Mouse (Mus musculus) neural tube, embryonic 15.5 days (tissue): ENCODE measurements around the gene Nenf. TPM values are rescaled to one million over a fixed set of nuclear protein-coding genes. Genes with fewer than 3 reads are reported as not detected.

Experiments
- ATAC-seq: fragments of 200-750 bp; cut with Nextera tagmentation; 2 replicates; pipeline ENCODE4 v1.8.0; 2017; ENCODE audit warnings: mild to moderate bottlenecking, moderate TSS enrichment, moderate library complexity; ENCODE audit not compliant: low FRiP score
- H3K27ac ChIP-seq: fragments of 300-500 bp; sonication (generic); replicated peaks from 2 replicates; pipeline ENCODE4 v1.5.1; 2015; ENCODE audit warnings: mild to moderate bottlenecking, inconsistent platforms
- H3K27me3 ChIP-seq: fragments of 300-500 bp; sonication (generic); replicated peaks from 2 replicates; pipeline ENCODE4 v1.6.1; 2015; ENCODE audit warnings: inconsistent platforms
- H3K36me3 ChIP-seq: fragments of 300-500 bp; sonication (generic); 2 replicates; pipeline ENCODE4 v1.6.1; 2015; ENCODE audit warnings: inconsistent platforms
- H3K4me1 ChIP-seq: fragments of 300-500 bp; sonication (generic); 2 replicates; pipeline ENCODE4 v1.6.1; 2015; ENCODE audit warnings: inconsistent platforms
- H3K4me2 ChIP-seq: fragments of 300-500 bp; sonication (generic); 2 replicates; pipeline ENCODE4 v1.6.1; 2015; ENCODE audit warnings: inconsistent platforms, mild to moderate bottlenecking, moderate library complexity
- H3K4me3 ChIP-seq: fragments of 300-500 bp; sonication (generic); replicated peaks from 2 replicates; pipeline ENCODE4 v1.5.1; 2015; ENCODE audit warnings: mild to moderate bottlenecking, inconsistent platforms
- H3K9ac ChIP-seq: fragments of 300-500 bp; sonication (generic); replicated peaks from 2 replicates; pipeline ENCODE4 v1.6.1; 2015; ENCODE audit warnings: mild to moderate bottlenecking, inconsistent platforms
- H3K9me3 ChIP-seq: fragments of 300-500 bp; sonication (generic); replicated peaks from 2 replicates; pipeline ENCODE4 v1.6.1; 2016; ENCODE audit warnings: inconsistent platforms
- WGBS: fragments of 180-500 bp; shearing (Covaris S2); methylation state at CpG from one replicate; pipeline ENCODE4 v1.1.7; 2015; ENCODE audit warnings: mixed read lengths; 5-methylcytosine and 5-hydroxymethylcytosine counted together
- polyA plus RNA-seq: library from polyadenylated mRNA; unstranded; fragments of >200 nt; fragmentation: Nextera tagmentation; extraction: Ambion mirVana; gene quantifications from 2 replicates; pipeline ENCODE4 v1.2.1, GENCODE M21; 2015

Nenf gene
- polyA plus RNA-seq, 1 experiment from 2014 or later = 158 TPM

GRCm38 (mm10) chr1:191298304-191298703, 19.7 kb downstream of the Nenf start:
- Histone ChIP-seq H3K27ac (no peak overlapping the region), H3K4me3 (no peak overlapping the region), H3K36me3 (no peaks in the 10 kb centered on the region), H3K9ac (no peak overlapping the region), H3K4me2 (no peak overlapping the region), H3K4me1 (no peaks in the 10 kb centered on the region), H3K27me3 (no peaks in the 10 kb centered on the region), H3K9me3 (no peaks in the 10 kb centered on the region)
- ATAC-seq = no peak
- 87% methylated on average over 4 of the region's 4 CpGs for WGBS

GRCm38 (mm10) chr1:191296445-191296844, 21.5 kb downstream of the Nenf start:
- ATAC-seq = no peak
- peak overlapping the region; percentile 56 for H3K27ac ChIP-seq
- H3K4me3 ChIP-seq = no peak overlapping the region
- no peaks in the 10 kb centered on the region for H3K9me3 ChIP-seq
- peaks cover 3% of the 10 kb centered on the region; the same call in 1 of the 2 replicates for H3K4me1 ChIP-seq
- WGBS = 68% methylated on average over 5 of the region's 5 CpGs
- no peaks in the 10 kb centered on the region for H3K36me3 ChIP-seq
- no peak overlapping the region for H3K4me2 ChIP-seq
- H3K27me3 ChIP-seq = no peaks in the 10 kb centered on the region
- no peak overlapping the region for H3K9ac ChIP-seq

DNA sequence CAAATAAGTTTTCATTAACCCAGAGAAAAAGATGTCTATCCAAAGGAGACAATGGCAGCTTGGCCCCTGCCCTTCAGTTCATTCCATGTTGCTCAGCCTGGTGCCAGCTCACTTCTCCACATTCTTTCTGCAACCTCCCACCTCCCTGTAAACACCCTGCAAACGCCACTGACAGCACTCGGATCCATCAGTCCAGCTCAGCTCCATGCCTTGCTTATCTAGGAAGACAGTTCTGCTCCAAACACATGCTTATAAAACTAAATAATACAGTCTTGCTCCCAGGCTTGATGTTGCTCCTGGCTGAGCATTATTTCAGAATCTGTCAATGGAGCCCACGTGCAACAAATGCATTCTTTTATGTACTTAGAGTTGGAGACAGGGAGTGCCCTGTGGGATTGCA, 22.2 kb downstream of the Nenf start:
- no peak for ATAC-seq
- no peaks in the 10 kb centered on the region for H3K27me3 ChIP-seq
- H3K4me3 ChIP-seq = no peak overlapping the region
- H3K4me2 ChIP-seq = no peak overlapping the region
- no peaks in the 10 kb centered on the region for H3K9me3 ChIP-seq
- H3K27ac ChIP-seq = no peak overlapping the region
- H3K9ac ChIP-seq = no peak overlapping the region
- H3K36me3 ChIP-seq = no peaks in the 10 kb centered on the region
- peaks cover 3% of the 10 kb centered on the region; the same call in 1 of the 2 replicates for H3K4me1 ChIP-seq
- 52% methylated on average over 3 of the region's 3 CpGs for WGBS

DNA sequence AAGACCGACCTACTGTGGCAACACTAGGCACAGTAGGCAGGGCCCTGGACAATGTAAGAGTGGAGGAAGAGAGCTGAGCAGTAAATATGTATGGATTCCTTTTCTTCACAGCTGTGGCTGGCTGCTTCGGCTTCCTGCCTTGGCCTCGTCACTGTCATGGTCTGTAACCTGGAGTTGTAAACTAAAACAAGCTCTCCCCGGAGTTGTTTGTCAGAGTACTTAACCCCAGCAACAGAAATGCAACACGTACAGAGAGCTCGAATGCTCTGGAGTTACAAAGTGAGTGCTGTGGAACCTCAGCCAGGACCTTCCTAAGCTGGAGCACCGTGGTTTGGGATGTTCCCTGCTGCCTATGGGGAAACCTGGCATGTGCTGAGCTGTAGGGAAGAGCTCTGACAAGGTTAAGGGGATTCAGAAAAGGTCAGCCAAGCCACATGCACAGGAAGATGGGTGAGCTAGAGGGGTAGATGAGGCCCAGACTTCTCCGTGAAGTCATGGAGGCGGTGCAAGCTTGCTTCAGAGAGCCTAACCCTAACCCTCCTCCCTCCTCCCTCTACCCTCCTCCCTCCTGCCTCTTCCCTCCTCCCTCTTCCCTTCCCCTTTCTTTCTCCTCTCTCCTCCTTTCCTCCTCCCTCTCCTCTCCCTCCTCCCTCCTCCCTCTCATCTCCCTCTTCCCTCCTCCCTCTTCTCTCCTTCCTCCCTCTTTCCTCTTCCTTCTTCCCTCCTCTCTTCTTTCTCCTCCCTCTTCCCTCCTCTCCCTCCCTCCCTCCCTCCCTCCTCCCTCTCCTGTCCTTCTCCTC, 23.8 kb downstream of the Nenf start:
- Histone ChIP-seq H3K4me1 (peaks cover 3% of the 10 kb centered on the region; the same call in 1 of the 2 replicates), H3K4me3 (no peak overlapping the region), H3K9me3 (no peaks in the 10 kb centered on the region), H3K27ac (no peak overlapping the region), H3K4me2 (no peak overlapping the region), H3K36me3 (no peaks in the 10 kb centered on the region), H3K27me3 (no peaks in the 10 kb centered on the region), H3K9ac (no peak overlapping the region)
- WGBS = 63% methylated on average over 9 of the region's 9 CpGs
- no peak for ATAC-seq

- 89% methylated on average over 2 of the region's 2 CpGs for WGBS
- no peak for ATAC-seq
These were observed 24.9 kb downstream of the Nenf start for GRCm38 (mm10) chr1:191293051-191293450.

DNA sequence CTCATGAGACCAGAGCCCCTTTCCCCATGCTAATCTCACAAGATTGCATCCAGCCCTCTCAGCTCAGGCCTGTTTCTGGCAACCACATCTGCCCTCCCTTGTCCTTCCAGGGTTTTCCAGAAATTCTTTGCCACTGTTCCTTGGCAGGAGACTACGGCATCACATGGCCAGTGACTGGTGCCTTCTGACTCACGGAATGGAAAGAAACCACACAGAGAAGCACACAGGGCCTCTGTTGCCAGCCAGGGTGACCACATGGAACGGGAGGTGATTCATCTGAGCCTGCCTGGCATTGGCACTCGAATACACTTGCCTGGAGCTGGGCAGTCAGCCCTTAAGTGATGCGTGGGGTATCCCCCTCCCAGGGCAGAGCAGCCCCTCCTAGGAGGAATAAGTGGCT, 25.6 kb downstream of the Nenf start:
- no peaks in the 10 kb centered on the region for H3K36me3 ChIP-seq
- ATAC-seq = peak; percentile 74
- H3K27ac ChIP-seq = no peak overlapping the region
- no peak overlapping the region for H3K4me2 ChIP-seq
- 64% methylated on average over 5 of the region's 5 CpGs for WGBS
- H3K9ac ChIP-seq = no peak overlapping the region
- no peak overlapping the region for H3K4me3 ChIP-seq
- no peaks in the 10 kb centered on the region for H3K9me3 ChIP-seq
- H3K4me1 ChIP-seq = peaks cover 3% of the 10 kb centered on the region; the same call in 1 of the 2 replicates
- H3K27me3 ChIP-seq = no peaks in the 10 kb centered on the region

More at GRCm38 (mm10) chr1:191293051-191293450, 24.9 kb downstream of the Nenf start:
- Histone ChIP-seq H3K27ac (no peak overlapping the region), H3K4me2 (no peak overlapping the region), H3K4me1 (peaks cover 3% of the 10 kb centered on the region; the same call in 1 of the 2 replicates), H3K4me3 (no peak overlapping the region), H3K9me3 (no peaks in the 10 kb centered on the region), H3K9ac (no peak overlapping the region), H3K27me3 (no peaks in the 10 kb centered on the region), H3K36me3 (no peaks in the 10 kb centered on the region)

GRCm38 (mm10) chr1:191288762-191289161, 29.2 kb downstream of the Nenf start:
- Histone ChIP-seq H3K4me3 (no peak overlapping the region), H3K36me3 (no peaks in the 10 kb centered on the region), H3K9me3 (no peaks in the 10 kb centered on the region), H3K9ac (no peak overlapping the region), H3K27ac (no peak overlapping the region), H3K4me2 (no peak overlapping the region), H3K27me3 (no peaks in the 10 kb centered on the region), H3K4me1 (peaks cover 3% of the 10 kb centered on the region; the same call in 1 of the 2 replicates)
- no peak for ATAC-seq
- WGBS = 42% methylated on average over 8 of the region's 8 CpGs

DNA sequence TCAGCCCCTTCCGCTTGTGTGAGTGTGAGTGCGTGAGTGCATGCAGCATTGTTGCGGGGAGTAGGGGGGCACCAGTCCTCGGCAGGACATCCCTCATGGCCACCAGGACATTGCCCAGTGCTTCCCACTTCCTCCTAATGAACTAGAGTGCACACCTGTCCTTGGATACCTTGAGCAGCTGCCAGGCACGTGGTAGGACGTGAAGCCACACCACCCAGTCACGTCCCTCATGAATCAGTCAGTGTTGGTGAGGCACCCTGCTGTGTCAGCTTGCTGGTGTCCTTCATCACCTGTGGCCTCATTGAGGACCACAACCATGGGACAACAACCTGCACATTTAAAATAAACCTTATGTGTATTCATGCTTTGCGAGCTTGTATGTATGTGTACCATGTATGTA, 33.5 kb downstream of the Nenf start:
- no peaks in the 10 kb centered on the region for H3K9me3 ChIP-seq
- H3K4me3 ChIP-seq = no peak overlapping the region
- no peaks in the 10 kb centered on the region for H3K4me1 ChIP-seq
- no peak overlapping the region for H3K9ac ChIP-seq
- no peak for ATAC-seq
- H3K4me2 ChIP-seq = no peak overlapping the region
- no peak overlapping the region for H3K27ac ChIP-seq
- H3K36me3 ChIP-seq = no peaks in the 10 kb centered on the region
- H3K27me3 ChIP-seq = no peaks in the 10 kb centered on the region
- WGBS = 86% methylated on average over 8 of the region's 8 CpGs

DNA sequence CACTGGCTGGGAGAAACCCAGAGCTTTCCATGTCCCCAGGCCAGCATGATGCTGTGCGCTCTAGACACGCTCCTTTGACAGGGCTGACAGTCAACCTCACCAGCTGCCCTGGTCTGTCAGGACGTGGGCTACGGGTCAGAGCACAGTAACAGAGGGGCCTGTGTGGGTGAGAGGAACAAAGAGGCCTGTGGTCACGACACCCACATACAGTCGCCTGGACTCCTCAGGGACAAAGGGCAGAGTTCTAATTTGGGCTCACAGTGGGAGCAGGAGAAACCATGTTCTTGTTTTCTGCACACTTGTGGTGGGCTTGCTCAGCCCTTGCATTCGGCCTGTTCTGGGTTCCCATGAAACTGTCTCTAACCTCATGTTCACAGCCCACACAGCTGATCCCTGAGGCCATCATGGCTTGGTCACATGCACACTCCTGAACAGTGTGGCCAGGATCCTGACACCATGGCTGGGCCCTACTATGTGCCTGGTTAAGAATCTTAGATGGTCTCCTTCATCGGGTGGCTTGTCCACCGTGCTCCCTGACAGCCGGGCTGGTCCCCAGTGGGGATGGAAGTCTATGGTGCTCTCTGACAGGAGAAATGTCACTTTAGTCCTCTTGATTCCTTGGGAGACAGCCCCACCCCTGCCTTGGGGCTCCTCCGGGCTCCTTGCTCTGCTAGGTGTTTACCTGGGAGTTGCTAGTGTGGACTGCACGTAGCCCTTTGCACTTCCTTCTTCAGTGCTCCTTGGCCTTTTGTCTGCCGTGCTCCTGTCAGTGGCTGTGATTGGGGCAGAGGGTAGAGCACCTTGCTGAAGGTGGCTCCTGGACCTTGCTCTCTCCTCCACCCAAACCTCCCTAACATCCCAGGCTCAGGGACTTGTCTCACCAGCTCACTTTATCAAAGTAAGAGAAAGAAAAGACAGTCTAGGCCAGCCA, 34.6 kb downstream of the Nenf start:
- Histone ChIP-seq H3K4me1 (no peaks in the 10 kb centered on the region), H3K36me3 (no peaks in the 10 kb centered on the region), H3K27me3 (no peaks in the 10 kb centered on the region), H3K4me3 (no peak overlapping the region), H3K9me3 (no peaks in the 10 kb centered on the region), H3K4me2 (no peak overlapping the region), H3K27ac (no peak overlapping the region), H3K9ac (no peak overlapping the region)
- 81% methylated on average over 13 of the region's 13 CpGs for WGBS
- no peak for ATAC-seq

DNA sequence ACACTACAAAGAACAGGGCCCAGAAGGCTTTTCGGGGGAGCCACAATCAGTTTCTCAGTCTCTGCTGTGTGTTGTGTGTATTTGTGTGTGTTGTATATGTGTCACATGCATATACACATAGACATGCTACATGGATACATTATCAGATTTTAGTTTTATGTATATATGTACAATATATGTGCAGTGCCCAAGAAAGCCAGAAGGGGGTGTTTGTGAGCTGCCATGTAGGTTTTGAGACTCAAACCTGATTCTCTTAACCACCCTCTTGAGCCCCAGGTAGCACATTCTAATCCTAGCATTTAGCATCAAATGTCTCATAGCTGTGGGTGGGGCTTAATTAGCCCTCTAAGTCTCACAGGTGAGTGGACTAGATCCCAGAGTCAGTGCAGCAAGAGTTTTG, 35.7 kb downstream of the Nenf start:
- WGBS = 100% methylated on average over 1 of the region's 1 CpGs
- Histone ChIP-seq H3K27ac (no peak overlapping the region), H3K4me1 (no peaks in the 10 kb centered on the region)

DNA sequence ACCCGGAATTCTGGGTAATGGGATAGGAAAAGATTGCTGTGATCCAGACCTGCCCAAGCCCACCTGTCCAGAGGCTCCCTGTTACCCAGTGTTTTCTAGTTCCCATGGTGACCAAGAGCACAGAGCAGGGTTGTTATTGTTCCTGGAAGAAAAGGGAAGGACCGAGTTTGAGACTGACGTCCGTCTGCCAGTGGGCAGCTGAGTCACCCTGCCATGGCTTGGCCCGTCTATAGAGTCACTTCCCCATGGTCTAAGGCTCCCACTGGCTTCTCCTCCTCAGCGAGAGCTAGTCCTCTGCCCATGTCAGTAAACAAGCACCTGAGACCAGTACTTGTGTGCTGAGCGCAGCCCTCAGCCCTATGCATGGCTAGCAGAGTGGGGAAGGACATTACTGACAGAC, 36.8 kb downstream of the Nenf start:
- H3K9me3 ChIP-seq = no peaks in the 10 kb centered on the region
- no peak overlapping the region for H3K4me2 ChIP-seq
- H3K27me3 ChIP-seq = no peaks in the 10 kb centered on the region
- H3K9ac ChIP-seq = no peak overlapping the region
- H3K4me1 ChIP-seq = no peaks in the 10 kb centered on the region
- no peaks in the 10 kb centered on the region for H3K36me3 ChIP-seq
- 60% methylated on average over 7 of the region's 7 CpGs for WGBS
- ATAC-seq = no peak
- no peak overlapping the region for H3K27ac ChIP-seq
- H3K4me3 ChIP-seq = no peak overlapping the region

More for the DNA sequence above, 35.7 kb downstream of the Nenf start:
- Histone ChIP-seq H3K9me3 (no peaks in the 10 kb centered on the region), H3K36me3 (no peaks in the 10 kb centered on the region), H3K9ac (no peak overlapping the region), H3K27me3 (no peaks in the 10 kb centered on the region), H3K4me3 (no peak overlapping the region), H3K4me2 (no peak overlapping the region)
- no peak for ATAC-seq
